Mouse (Mus musculus) lung, embryonic 14.5 days (tissue): ENCODE results near the gene Pimreg. TPM values are rescaled to one million over a fixed set of nuclear protein-coding genes. Genes with fewer than 3 reads are reported as not detected.
A peak's percentile ranks its signal among the peaks of the same experiment; 100 is the strongest.

Source experiments
- ATAC-seq: fragments of 200-750 bp; cut with Nextera tagmentation; 2 replicates; pipeline ENCODE4 v1.8.0; 2017; ENCODE audit warnings: mild to moderate bottlenecking, moderate TSS enrichment, moderate library complexity; ENCODE audit not compliant: insufficient read depth
- DNase-seq: peaks from one replicate; pipeline ENCODE4 v3.0.0-alpha.2; 2015
- H3K27ac ChIP-seq: fragments of 300-500 bp; sonication (generic); 2 replicates; pipeline ENCODE4 v1.5.1; 2014; ENCODE audit warnings: low read depth, mild to moderate bottlenecking, moderate library complexity
- H3K27me3 ChIP-seq: fragments of 300-500 bp; sonication (generic); 2 replicates; pipeline ENCODE4 v1.6.1; 2014; ENCODE audit warnings: low read length, control low read depth; ENCODE audit not compliant: insufficient read depth
- H3K36me3 ChIP-seq: fragments of 300-500 bp; sonication (generic); 2 replicates; pipeline ENCODE4 v1.6.1; 2014; ENCODE audit warnings: control low read depth; ENCODE audit not compliant: insufficient read depth
- H3K4me1 ChIP-seq: fragments of 300-500 bp; sonication (generic); 2 replicates; pipeline ENCODE4 v1.6.1; 2014; ENCODE audit warnings: antibody characterized with exemption, control low read depth; ENCODE audit not compliant: insufficient read depth
- H3K4me2 ChIP-seq: fragments of 300-500 bp; sonication (generic); 2 replicates; pipeline ENCODE4 v1.6.1; 2014; ENCODE audit warnings: mild to moderate bottlenecking
- H3K4me3 ChIP-seq: fragments of 300-500 bp; sonication (generic); 2 replicates; pipeline ENCODE4 v1.5.1; 2014; ENCODE audit warnings: low read depth, low read length
- H3K9ac ChIP-seq: fragments of 300-500 bp; sonication (generic); 2 replicates; pipeline ENCODE4 v1.6.1; 2014
- H3K9me3 ChIP-seq: fragments of 300-500 bp; sonication (generic); 2 replicates; pipeline ENCODE4 v1.6.1; 2016; ENCODE audit warnings: low read depth, low read length, control low read depth
- CTCF ChIP-seq: IDR thresholded peaks from 2 replicates; pipeline ENCODE4 v1.5.1; 2016; ENCODE audit warnings: antibody characterized with exemption, low read depth
- WGBS: fragments of 180-500 bp; shearing (Covaris S2); extraction: QIAGEN DNeasy Blood & Tissue Kit; methylation state at CpG from one replicate; pipeline ENCODE4 v1.1.7; 2014; 5-methylcytosine and 5-hydroxymethylcytosine counted together
- polyA plus RNA-seq: library from polyadenylated mRNA; unstranded; fragments of >200 nt; fragmentation: Nextera tagmentation; extraction: Ambion mirVana; gene quantifications from 2 replicates; pipeline ENCODE4 v1.2.1, GENCODE M21; 2014

The Pimreg gene
- polyA plus RNA-seq, 1 experiment from 2014 or later = 165 TPM

- H3K4me2 ChIP-seq = no peak overlapping the region
- no peaks in the 10 kb centered on the region for H3K9me3 ChIP-seq
- DNase-seq = no peak
- H3K27me3 ChIP-seq = no peaks in the 10 kb centered on the region
- TF ChIP-seq CTCF = no peak
- ATAC-seq = no peak
- H3K4me1 ChIP-seq = no peaks in the 10 kb centered on the region
- no peaks in the 10 kb centered on the region for H3K36me3 ChIP-seq
- H3K9ac ChIP-seq = no peak overlapping the region
- 84% methylated on average over 7 of the region's 7 CpGs for WGBS
- no peak overlapping the region for H3K4me3 ChIP-seq
- no peak overlapping the region for H3K27ac ChIP-seq
Measured at GRCm38 (mm10) chr11:72031353-72031752, 10.5 kb upstream of the Pimreg start.

- DNase-seq (no peak), ATAC-seq (no peak)
- Histone ChIP-seq H3K27me3 (no peaks in the 10 kb centered on the region), H3K4me2 (no peak overlapping the region), H3K9me3 (no peaks in the 10 kb centered on the region), H3K36me3 (no peaks in the 10 kb centered on the region), H3K4me3 (no peak overlapping the region), H3K4me1 (no peaks in the 10 kb centered on the region), H3K9ac (no peak overlapping the region), H3K27ac (no peak overlapping the region)
- no peak for TF ChIP-seq CTCF
- 78% methylated on average over 4 of the region's 4 CpGs for WGBS
Measured at GRCm38 (mm10) chr11:72032091-72032490, 9.7 kb upstream of the Pimreg start.

GRCm38 (mm10) chr11:72032589-72032988, 9.2 kb upstream of the Pimreg start:
- TF ChIP-seq CTCF = no peak
- no peak for ATAC-seq

GRCm38 (mm10) chr11:72037409-72037808, 4.4 kb upstream of the Pimreg start, which contains the start of gene Aipl1:
Gene Aipl1 (minus strand): TSS chr11:72037509.
- Histone ChIP-seq H3K36me3 (no peaks in the 10 kb centered on the region), H3K27me3 (no peaks in the 10 kb centered on the region), H3K9ac (no peak within 1 kb of the TSS), H3K9me3 (no peaks in the 10 kb centered on the region), H3K4me2 (no peak within 1 kb of the TSS), H3K4me3 (no peak within 1 kb of the TSS), H3K4me1 (peaks cover 8% of the 10 kb centered on the region; the same call in 1 of the 2 replicates), H3K27ac (no peak within 1 kb of the TSS)
- TF ChIP-seq CTCF = no peak
- ATAC-seq (no peak), DNase-seq (no peak)
- 58% methylated on average over 4 of the region's 4 CpGs for WGBS

More at GRCm38 (mm10) chr11:72032589-72032988, 9.2 kb upstream of the Pimreg start:
- no peaks in the 10 kb centered on the region for H3K4me1 ChIP-seq
- H3K9ac ChIP-seq = no peak overlapping the region
- no peaks in the 10 kb centered on the region for H3K9me3 ChIP-seq
- no peak overlapping the region for H3K27ac ChIP-seq
- H3K27me3 ChIP-seq = no peaks in the 10 kb centered on the region
- 80% methylated on average over 3 of the region's 3 CpGs for WGBS
- no peak for DNase-seq
- no peaks in the 10 kb centered on the region for H3K36me3 ChIP-seq
- H3K4me3 ChIP-seq = no peak overlapping the region
- H3K4me2 ChIP-seq = no peak overlapping the region

- peak; percentile 87 for TF ChIP-seq CTCF
- H3K27ac ChIP-seq = no peak overlapping the region
- WGBS = under 1% methylated on average over 4 of the region's 4 CpGs
- no peaks in the 10 kb centered on the region for H3K36me3 ChIP-seq
- DNase-seq (peak; percentile 91), ATAC-seq (no peak)
- no peak overlapping the region for H3K4me3 ChIP-seq
- H3K27me3 ChIP-seq = no peaks in the 10 kb centered on the region
- no peak overlapping the region for H3K9ac ChIP-seq
- no peaks in the 10 kb centered on the region for H3K9me3 ChIP-seq
- peaks cover 8% of the 10 kb centered on the region; the same call in 1 of the 2 replicates for H3K4me1 ChIP-seq
- H3K4me2 ChIP-seq = no peak overlapping the region
Measured at GRCm38 (mm10) chr11:72037996-72038395, 3.8 kb upstream of the Pimreg start.

- H3K4me1 ChIP-seq = peaks cover 11% of the 10 kb centered on the region; the same call in 1 of the 2 replicates
Measured at GRCm38 (mm10) chr11:72039599-72040386, 2.0 kb upstream of the Pimreg start.

GRCm38 (mm10) chr11:72041290-72041767, 503 bp upstream of the Pimreg start:
- H3K9ac ChIP-seq = peak overlapping the region; percentile 74
- no peak for TF ChIP-seq CTCF
- no peaks in the 10 kb centered on the region for H3K9me3 ChIP-seq
- peak overlapping the region; percentile 79; the same call in 1 of the 2 replicates for H3K27ac ChIP-seq
- no peak for DNase-seq
- WGBS = 12% methylated on average over 6 of the region's 6 CpGs
- peaks cover 24% of the 10 kb centered on the region for H3K36me3 ChIP-seq
- peak overlapping the region; percentile 68 for H3K4me3 ChIP-seq
- ATAC-seq = no peak
- peaks cover 11% of the 10 kb centered on the region; the same call in 1 of the 2 replicates for H3K4me1 ChIP-seq
- H3K27me3 ChIP-seq = no peaks in the 10 kb centered on the region
- H3K4me2 ChIP-seq = peak overlapping the region; percentile 65

More at GRCm38 (mm10) chr11:72039599-72040386, 2.0 kb upstream of the Pimreg start:
- Histone ChIP-seq H3K4me3 (no peak overlapping the region), H3K4me2 (no peak overlapping the region), H3K36me3 (peaks cover 9% of the 10 kb centered on the region; the same call in 1 of the 2 replicates), H3K27ac (no peak overlapping the region), H3K9ac (no peak overlapping the region), H3K9me3 (no peaks in the 10 kb centered on the region), H3K27me3 (no peaks in the 10 kb centered on the region)
- 26% methylated on average over 16 of the region's 16 CpGs for WGBS
- no peak for ATAC-seq
- no peak for DNase-seq
- TF ChIP-seq CTCF = no peak
